Mouse (Mus musculus) MEL (cell line): ENCODE data around the gene Slc35e3. TPM values are rescaled to one million over a fixed set of nuclear protein-coding genes. Genes with fewer than 3 reads are reported as not detected.

Experiments used
- DNase-seq: peaks from one replicate; pipeline ENCODE4 v3.0.0; 2011; ENCODE audit warnings: low read depth, low spot score
- H3K27ac ChIP-seq: 2 replicates; pipeline ENCODE4 v1.5.1; 2012; ENCODE audit warnings: low read depth, mild to moderate bottlenecking, control low read depth, low read length, moderate library complexity; ENCODE audit not compliant: control insufficient read depth
- H3K27me3 ChIP-seq, 2 experiments: fragments of 150-350 bp in 1 of 2; sonication (generic) in 1 of 2; 2 replicates each; pipeline ENCODE4 v1.6.1; 2012; ENCODE audit warnings: low read length in 2 of 2, mild to moderate bottlenecking in 2 of 2, improper control_type of control experiment in 1 of 2, moderate library complexity in 1 of 2; ENCODE audit not compliant: insufficient read depth in 2 of 2, control insufficient read depth in 1 of 2
- H3K36me3 ChIP-seq, 2 experiments: 2 replicates each; pipeline ENCODE4 v1.6.1; 2012 to 2014; ENCODE audit warnings: low read length in 2 of 2, improper control_type of control experiment in 1 of 2, inconsistent platforms in 1 of 2, mild to moderate bottlenecking in 1 of 2; ENCODE audit not compliant: insufficient read depth in 2 of 2, control insufficient read depth in 1 of 2
- H3K4me1 ChIP-seq, 2 experiments: fragments of 150-350 bp in 1 of 2; sonication (generic) in 1 of 2; 2 replicates each; pipeline ENCODE4 v1.6.1; 2012; ENCODE audit warnings: low read length in 2 of 2, improper control_type of control experiment in 1 of 2, mild to moderate bottlenecking in 1 of 2; ENCODE audit not compliant: insufficient read depth in 2 of 2, control insufficient read depth in 1 of 2
- H3K4me3 ChIP-seq, 2 experiments: fragments of 150-350 bp in 1 of 2; sonication (generic) in 1 of 2; 2 replicates each; pipeline ENCODE4 v1.5.1; 2012; ENCODE audit warnings: low read depth in 2 of 2, low read length in 2 of 2, mild to moderate bottlenecking in 2 of 2, moderate library complexity in 2 of 2, control low read depth in 1 of 2, improper control_type of control experiment in 1 of 2; ENCODE audit not compliant: control insufficient read depth in 1 of 2, insufficient read depth in 1 of 2
- H3K79me2 ChIP-seq: 2 replicates; pipeline ENCODE4 v1.6.1; 2012; ENCODE audit warnings: mild to moderate bottlenecking, low read length, moderate library complexity; ENCODE audit not compliant: control insufficient read depth, poor library complexity, insufficient read depth
- H3K9ac ChIP-seq: 2 replicates; pipeline ENCODE4 v1.6.1; 2012; ENCODE audit warnings: low read depth, mild to moderate bottlenecking, control low read depth, low read length, moderate library complexity; ENCODE audit not compliant: control insufficient read depth, poor library complexity, severe bottlenecking
- H3K9me3 ChIP-seq: fragments of 150-350 bp; sonication (generic); replicated peaks from 2 replicates; pipeline ENCODE4 v1.6.1; 2012; ENCODE audit warnings: mild to moderate bottlenecking, low read length, improper control_type of control experiment, moderate library complexity; ENCODE audit not compliant: insufficient read depth
- BHLHE40 ChIP-seq: IDR thresholded peaks from 2 replicates; pipeline ENCODE4 v1.6.1; 2012; ENCODE audit warnings: low read depth, mild to moderate bottlenecking, inconsistent platforms, low read length, improper control_type of control experiment, borderline replicate concordance
- CHD1 ChIP-seq: IDR thresholded peaks from 2 replicates; pipeline ENCODE4 v1.6.1; 2012; ENCODE audit warnings: low read depth, mild to moderate bottlenecking, inconsistent platforms, low read length, improper control_type of control experiment
- CHD2 ChIP-seq: IDR thresholded peaks from 2 replicates; pipeline ENCODE4 v1.6.1; 2011; ENCODE audit warnings: low read length, improper control_type of control experiment
- CTCF ChIP-seq, 3 experiments: IDR thresholded peaks in 2 of 3; conservative IDR thresholded peaks in 1 of 3; 2 replicates each; pipeline ENCODE4 v1.5.1; 2011 to 2012; ENCODE audit warnings: low read length in 3 of 3, low read depth in 2 of 3, mild to moderate bottlenecking in 2 of 3, improper control_type of control experiment in 1 of 3, inconsistent platforms in 1 of 3, mixed read lengths in 1 of 3, moderate library complexity in 1 of 3; ENCODE audit not compliant: control insufficient read depth in 1 of 3, insufficient read depth in 1 of 3, poor library complexity in 1 of 3, severe bottlenecking in 1 of 3
- E2F4 ChIP-seq: IDR thresholded peaks from 2 replicates; pipeline ENCODE4 v1.6.1; 2011; ENCODE audit warnings: low read depth, low read length, improper control_type of control experiment, borderline replicate concordance
- ELF1 ChIP-seq: IDR thresholded peaks from 2 replicates; pipeline ENCODE4 v1.6.1; 2014; ENCODE audit warnings: low read depth, mild to moderate bottlenecking, inconsistent platforms, low read length, improper control_type of control experiment, moderate library complexity
- ETS1 ChIP-seq: IDR thresholded peaks from 2 replicates; pipeline ENCODE4 v1.6.1; 2012; ENCODE audit warnings: low read depth, mild to moderate bottlenecking, inconsistent platforms, low read length, improper control_type of control experiment, moderate library complexity
- GABPA ChIP-seq: IDR thresholded peaks from 2 replicates; pipeline ENCODE4 v1.6.1; 2012; ENCODE audit warnings: low read depth, mild to moderate bottlenecking, inconsistent platforms, low read length, improper control_type of control experiment, moderate library complexity
- HCFC1 ChIP-seq: IDR thresholded peaks from 2 replicates; pipeline ENCODE4 v1.6.1; 2012; ENCODE audit warnings: low read depth, mild to moderate bottlenecking, inconsistent platforms, low read length, improper control_type of control experiment, moderate library complexity
- JUND ChIP-seq: IDR thresholded peaks from 2 replicates; pipeline ENCODE4 v1.6.1; 2011; ENCODE audit warnings: low read depth, mild to moderate bottlenecking, improper control_type of control experiment, low read length
- MAFK ChIP-seq: IDR thresholded peaks from 2 replicates; pipeline ENCODE4 v1.6.1; 2011; ENCODE audit warnings: low read depth, mild to moderate bottlenecking, low read length, improper control_type of control experiment, borderline replicate concordance
- MXI1 ChIP-seq: IDR thresholded peaks from 2 replicates; pipeline ENCODE4 v1.6.1; 2011; ENCODE audit warnings: mild to moderate bottlenecking, low read depth, low read length, improper control_type of control experiment
- MYB ChIP-seq: IDR thresholded peaks from 2 replicates; pipeline ENCODE4 v1.6.1; 2011; ENCODE audit warnings: mild to moderate bottlenecking, low read depth, low read length, improper control_type of control experiment
- NELFE ChIP-seq: IDR thresholded peaks from 2 replicates; pipeline ENCODE4 v1.6.1; 2011; ENCODE audit warnings: low read depth, low read length, improper control_type of control experiment
- POLR2A ChIP-seq, 2 experiments: IDR thresholded peaks; 2 replicates each; pipeline ENCODE4 v1.6.1; 2011 to 2012; ENCODE audit warnings: low read length in 2 of 2, mild to moderate bottlenecking in 2 of 2, control low read depth in 1 of 2, improper control_type of control experiment in 1 of 2, low read depth in 1 of 2, moderate library complexity in 1 of 2; ENCODE audit not compliant: control insufficient read depth in 1 of 2, insufficient read depth in 1 of 2, poor library complexity in 1 of 2
- POLR2AphosphoS5 ChIP-seq: IDR thresholded peaks from 2 replicates; pipeline ENCODE4 v1.6.1; 2012; ENCODE audit warnings: low read depth, borderline replicate concordance, mild to moderate bottlenecking, inconsistent platforms, low read length, moderate library complexity, mixed read lengths
- RAD21 ChIP-seq: IDR thresholded peaks from 2 replicates; pipeline ENCODE4 v1.6.1; 2011; ENCODE audit warnings: mild to moderate bottlenecking, low read depth, low read length, improper control_type of control experiment
- SMC3 ChIP-seq: IDR thresholded peaks from 2 replicates; pipeline ENCODE4 v1.6.1; 2011; ENCODE audit warnings: low read depth, low read length, improper control_type of control experiment
- TAL1 ChIP-seq: IDR thresholded peaks from 2 replicates; pipeline ENCODE4 v1.6.1; 2012; ENCODE audit warnings: mild to moderate bottlenecking, inconsistent platforms, low read length, moderate library complexity, mixed read lengths
- TBP ChIP-seq: IDR thresholded peaks from 2 replicates; pipeline ENCODE4 v1.8.0; 2011; ENCODE audit warnings: low read depth, low read length, improper control_type of control experiment
- TCF12 ChIP-seq: IDR thresholded peaks from 2 replicates; pipeline ENCODE4 v1.6.1; 2014; ENCODE audit warnings: low read depth, mild to moderate bottlenecking, inconsistent platforms, low read length, improper control_type of control experiment, moderate library complexity
- USF2 ChIP-seq, 2 experiments: IDR thresholded peaks; 2 replicates each; pipeline ENCODE4 v1.6.1; 2011 to 2012; ENCODE audit warnings: improper control_type of control experiment in 2 of 2, low read length in 2 of 2, borderline replicate concordance in 1 of 2, inconsistent platforms in 1 of 2, low read depth in 1 of 2, mild to moderate bottlenecking in 1 of 2; ENCODE audit not compliant: insufficient read depth in 1 of 2
- ZNF384 ChIP-seq: IDR thresholded peaks from 2 replicates; pipeline ENCODE4 v1.6.1; 2012; ENCODE audit warnings: low read depth, mild to moderate bottlenecking, inconsistent platforms, low read length, improper control_type of control experiment
- polyA plus RNA-seq, 2 experiments: library from polyadenylated mRNA; stranded (reverse) in 1 of 2; unstranded in 1 of 2; fragments of >175 nt in 1 of 2; fragments of >200 nt in 1 of 2; gene quantifications; 2 replicates each; pipeline versions ENCODE4 v1.2.1 to v1.2.4; 2012; ENCODE audit warnings: low replicate concordance in 2 of 2, low read depth in 1 of 2; ENCODE audit not compliant: insufficient read length in 2 of 2, insufficient read depth in 1 of 2, missing spikeins in 1 of 2
- total RNA-seq: library from RNA; depleted of rRNA; stranded (reverse); fragments of 300-350 nt; gene quantifications from 2 replicates; pipeline ENCODE4 v1.2.3, GENCODE M21; 2012

Slc35e3 gene
- total and polyA plus RNA-seq, 3 experiments = 3.7 to 7.4 TPM; not detected in 1

DNA sequence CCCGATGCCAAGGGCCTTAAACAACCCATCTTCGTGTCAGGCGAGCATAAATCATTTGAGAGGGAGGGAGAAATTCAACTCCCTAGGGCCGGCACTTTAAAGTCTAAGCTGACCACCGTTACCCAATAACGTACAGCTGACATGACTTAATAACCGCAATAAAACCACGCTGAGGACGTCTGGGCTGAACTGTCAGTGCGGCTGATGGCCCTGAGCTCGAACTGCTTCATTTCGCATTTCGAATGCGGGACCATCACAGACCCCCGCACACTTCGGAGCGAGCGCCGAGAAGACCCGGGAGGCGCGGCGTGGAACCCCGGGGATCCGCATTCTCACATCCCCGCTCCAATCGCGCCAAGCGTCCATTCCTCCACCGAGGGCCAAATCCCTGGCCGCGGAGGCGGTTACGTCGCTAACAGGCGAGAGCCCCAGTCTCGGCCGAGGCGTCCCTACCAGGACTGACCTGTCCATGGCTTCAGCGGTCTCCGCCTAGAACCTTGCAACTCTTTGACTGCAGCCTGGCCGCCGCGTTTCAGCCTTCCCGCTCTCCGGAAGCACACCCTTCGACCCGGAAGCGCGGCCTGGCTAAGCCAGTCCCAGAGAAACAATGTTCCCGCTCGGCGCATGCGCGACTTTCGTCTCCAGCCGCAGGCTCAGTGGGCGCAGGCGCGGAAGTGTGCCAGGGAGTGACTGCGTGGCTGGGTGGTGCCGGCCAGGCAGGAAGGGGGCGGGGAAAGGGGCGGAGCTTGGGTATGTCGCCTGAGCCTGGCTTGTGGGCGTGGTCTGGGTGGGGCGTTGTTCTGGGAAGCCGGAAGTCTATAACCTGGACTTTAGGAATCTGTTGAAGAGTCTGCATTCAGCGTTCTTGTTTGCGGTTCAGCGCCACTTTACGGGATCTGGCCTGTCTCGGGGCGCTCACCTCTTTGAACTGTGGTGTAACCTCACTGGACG lies 46.3 kb upstream of the Slc35e3 start, which contains the start of gene Nup107 (continued):
- TF ChIP-seq CHD1 = peak; percentile 89; the same call in 1 of the 2 replicates
- TF ChIP-seq E2F4 = 0 out of 2 replicates have a peak, but pooled peaks have one; percentile 58
- no peak for TF ChIP-seq TAL1

DNA sequence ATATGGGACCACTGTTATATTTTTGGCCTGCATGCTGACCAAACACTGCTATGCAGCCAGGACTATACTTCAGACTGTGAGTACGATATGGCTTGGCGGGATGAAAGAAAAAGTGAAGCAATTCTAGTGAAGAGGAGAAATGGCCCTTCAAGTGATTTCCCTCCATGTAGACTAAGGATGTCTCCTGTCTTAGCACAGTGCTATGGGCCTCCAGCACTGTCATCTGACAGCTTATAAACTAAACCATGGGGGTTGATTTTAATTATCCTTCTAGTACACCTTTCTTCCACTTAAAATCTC lies 45.0 kb upstream of the Slc35e3 start:
- H3K9ac ChIP-seq = peak overlapping the region; percentile 92; the same call in 1 of the 2 replicates
- H3K27me3 ChIP-seq = no peaks in the 10 kb centered on the region
- no peak for TF ChIP-seq POLR2AphosphoS5
- TF ChIP-seq ZNF384 = no peak
- no peak for TF ChIP-seq HCFC1
- TF ChIP-seq TCF12 = no peak
- no peak for TF ChIP-seq MAFK
- TF ChIP-seq TAL1 = no peak
- TF ChIP-seq SMC3 = no peak
- no peak for TF ChIP-seq GABPA
- TF ChIP-seq, all 39 proteins: peak for 0
- H3K36me3 ChIP-seq = peaks cover 13 to 24% of the 10 kb centered on the region in 2 experiments
- H3K27ac ChIP-seq = no peak overlapping the region
- peaks cover 7 to 17% of the 10 kb centered on the region in 2 experiments for H3K4me1 ChIP-seq
- DNase-seq = no peak
- peak overlapping the region in 1 of 2 experiments; percentile 65; a peak in 2 of 4 replicates for H3K4me3 ChIP-seq
- H3K9me3 ChIP-seq = no peaks in the 10 kb centered on the region
- peaks cover 28% of the 10 kb centered on the region for H3K79me2 ChIP-seq

DNA sequence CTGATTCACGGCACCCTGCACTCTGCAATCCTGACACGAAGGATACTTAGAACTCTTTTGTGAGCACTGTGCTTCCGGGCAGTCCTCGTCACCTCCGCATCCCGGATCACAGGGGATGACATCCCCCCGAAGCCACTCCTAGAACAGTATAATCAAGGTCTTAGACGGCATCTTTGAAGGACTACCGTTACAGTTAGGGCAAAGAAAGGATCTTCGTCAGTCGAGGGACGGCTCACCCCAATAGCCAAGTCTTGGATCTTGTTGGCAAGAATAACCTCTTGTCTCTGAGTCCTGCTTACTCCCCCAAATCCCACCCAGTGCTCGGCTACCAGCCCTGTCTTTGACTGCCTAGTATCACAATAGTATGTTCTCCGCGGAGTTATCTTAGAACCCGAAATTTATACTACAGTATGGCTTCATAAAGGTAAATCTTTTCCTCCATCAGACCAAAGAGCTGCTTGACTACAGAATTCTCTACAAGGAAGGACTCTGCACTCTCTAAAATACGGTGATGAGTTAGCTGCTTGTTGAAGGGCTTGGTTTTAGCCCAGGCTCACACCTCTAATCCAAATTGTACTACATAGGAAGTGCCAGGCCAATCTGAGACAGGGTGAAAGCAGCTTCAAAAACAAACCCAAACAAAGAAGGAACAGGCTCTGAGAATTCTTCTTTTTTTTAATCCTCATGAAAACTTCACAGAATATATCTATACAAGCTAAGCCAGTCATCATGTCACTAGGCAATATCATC lies 44.4 kb upstream of the Slc35e3 start:
- no peak for TF ChIP-seq GABPA
- no peak for TF ChIP-seq BHLHE40
- TF ChIP-seq JUND = no peak
- no peak for TF ChIP-seq CHD1
- TF ChIP-seq POLR2A (IDR thresholded peaks at IDR 0.05; ENCODE audit: control insufficient read depth in 1 of 2, insufficient read depth in 1 of 2, low read depth in 1 of 2, low read length in 2 of 2, poor library complexity in 1 of 2) = no peak
- no peak for TF ChIP-seq ELF1
- TF ChIP-seq E2F4 = no peak
- no peak for TF ChIP-seq CHD2
- TF ChIP-seq CTCF (IDR thresholded peaks at IDR 0.05 in 2 of 3, conservative IDR thresholded peaks at IDR 0.05 in 1 of 3; ENCODE audit: control insufficient read depth in 1 of 3, insufficient read depth in 1 of 3, low read depth in 2 of 3, low read length in 3 of 3, poor library complexity in 1 of 3, severe bottlenecking in 1 of 3) = no peak
- no peak for TF ChIP-seq TBP
- TF ChIP-seq ETS1 = no peak
- TF ChIP-seq TAL1 = no peak
- no peak for TF ChIP-seq RAD21
- no peak for TF ChIP-seq USF2 (IDR thresholded peaks at IDR 0.05; ENCODE audit: borderline replicate concordance in 1 of 2, insufficient read depth in 1 of 2, low read depth in 1 of 2, low read length in 2 of 2)
- no peak for TF ChIP-seq MYB
- no peak for TF ChIP-seq NELFE
- TF ChIP-seq TCF12 = no peak
- no peak for TF ChIP-seq MXI1
- TF ChIP-seq, all 39 proteins: peak for 0
- DNase-seq = no peak
- Histone ChIP-seq H3K4me3 (no peak overlapping the region; a peak in 1 of 4 replicates), H3K27me3 (no peaks in the 10 kb centered on the region), H3K79me2 (peaks cover 28% of the 10 kb centered on the region), H3K9me3 (no peaks in the 10 kb centered on the region), H3K4me1 (peaks cover 7 to 17% of the 10 kb centered on the region in 2 experiments), H3K36me3 (peaks cover 15 to 24% of the 10 kb centered on the region in 2 experiments), H3K27ac (no peak overlapping the region), H3K9ac (no peak overlapping the region)
